Mouse (Mus musculus): ENCODE data around the gene Gm21764. TPM values are rescaled to one million over a fixed set of nuclear protein-coding genes. Genes with fewer than 3 reads are reported as not detected.
"Not testable (repeated sequence)": the region's sequence is repeated elsewhere in the genome, so short reads cannot be mapped to it uniquely, and the experiment has no call there.

Gm21764 gene
- polyA plus RNA-seq (2015; fragmentation: Nextera tagmentation; extraction: Ambion mirVana) = not detected in 2 replicates

DNA sequence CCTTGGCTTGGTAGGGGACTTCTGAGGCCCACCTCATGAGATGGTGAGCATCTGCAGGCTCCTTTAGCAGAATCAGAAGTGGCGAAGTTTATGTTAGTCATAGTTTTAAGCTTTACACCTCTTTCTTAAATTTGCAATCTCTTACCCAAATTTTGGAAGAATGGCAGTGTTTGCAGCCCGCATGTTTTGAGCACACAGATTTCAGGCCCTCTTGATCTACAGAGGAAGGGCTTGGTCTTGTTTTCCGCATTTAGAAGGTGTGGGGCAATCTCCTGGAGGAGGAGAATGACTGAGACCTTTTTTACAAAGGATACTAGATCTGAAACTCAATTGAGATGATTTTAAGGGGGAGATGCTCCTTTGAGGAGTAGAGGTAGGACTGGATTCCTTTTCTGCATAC lies at the start of gene Gm21764:
TSS of gene Gm21764 (minus strand) at position 101 of the 400 bp plus-strand sequence.
- H3K4me2 ChIP-seq (replicated peaks; ENCODE audit: low read depth, low read length); H3K9ac ChIP-seq (replicated peaks; ENCODE audit: low read depth); H3K27ac ChIP-seq (ENCODE audit: low read length); H3K4me1 ChIP-seq (ENCODE audit: insufficient read depth, low read depth, low read length); H3K27me3 ChIP-seq (replicated peaks; ENCODE audit: insufficient read depth, low read length); H3K9me3 ChIP-seq (ENCODE audit: low read length); DNase-seq (ENCODE audit: low spot score); H3K36me3 ChIP-seq (ENCODE audit: insufficient read depth, low read length); H3K4me3 ChIP-seq (ENCODE audit: low read depth, low read length); ATAC-seq: not testable (repeated sequence)
- WGBS = no CpG with 5 or more reads among the region's 3 CpGs

DNA sequence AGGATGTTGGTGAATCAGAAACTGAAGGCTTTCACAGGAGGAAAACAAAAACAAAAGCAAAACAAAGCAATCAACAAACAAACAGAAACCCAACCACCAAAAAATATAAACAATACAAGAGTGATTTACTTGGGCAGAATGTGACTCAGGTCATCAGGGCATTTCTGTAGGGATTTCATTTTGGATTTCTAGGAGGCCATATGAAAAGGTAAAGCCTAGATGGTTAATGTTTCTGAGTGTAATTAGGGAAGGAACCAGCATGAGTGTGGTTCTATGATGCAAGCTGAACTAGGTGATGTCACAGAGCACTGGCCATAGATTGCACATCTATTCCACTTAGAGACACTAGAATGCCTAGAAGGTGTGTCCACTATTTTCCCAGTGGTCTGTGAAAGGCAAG lies 27.2 kb upstream of the Gm21764 start, which contains the start of gene Ssty1:
TSS of gene Ssty1 (plus strand) at position 301 of the 400 bp plus-strand sequence.
- not testable (repeated sequence) for H3K36me3 ChIP-seq (ENCODE audit: insufficient read depth, low read length); H3K9me3 ChIP-seq (ENCODE audit: low read length); H3K9ac ChIP-seq (replicated peaks; ENCODE audit: low read depth)

More for the DNA sequence above, 27.2 kb upstream of the Gm21764 start, which contains the start of gene Ssty1:
- H3K4me2 ChIP-seq (replicated peaks; ENCODE audit: low read depth, low read length); H3K27me3 ChIP-seq (replicated peaks; ENCODE audit: insufficient read depth, low read length); H3K4me1 ChIP-seq (ENCODE audit: insufficient read depth, low read depth, low read length); ATAC-seq; H3K4me3 ChIP-seq (ENCODE audit: low read depth, low read length); H3K27ac ChIP-seq (ENCODE audit: low read length); DNase-seq (ENCODE audit: low spot score): not testable (repeated sequence)

Other genes starting within 250 kb of the Gm21764 start
- gene Gm21904, start 215.5 kb downstream of the Gm21764 start, polyA plus RNA-seq (2015; fragmentation: Nextera tagmentation; extraction: Ambion mirVana) = not detected in 2 replicates
- gene Gm20772, start 187.1 kb downstream of the Gm21764 start, polyA plus RNA-seq (2015; fragmentation: Nextera tagmentation; extraction: Ambion mirVana) = not detected in 2 replicates
- not detected in 2 replicates for gene Gm20831, start 187.1 kb downstream of the Gm21764 start, polyA plus RNA-seq (2015; fragmentation: Nextera tagmentation; extraction: Ambion mirVana)
- not detected in 2 replicates for gene Srsy, start 124.5 kb downstream of the Gm21764 start, polyA plus RNA-seq (2015; fragmentation: Nextera tagmentation; extraction: Ambion mirVana)
- gene Ssty1, start 27.3 kb upstream of the Gm21764 start, polyA plus RNA-seq (2015; fragmentation: Nextera tagmentation; extraction: Ambion mirVana) = not detected in 2 replicates